Mouse (Mus musculus) kidney, adult 2 months (tissue): Measurements from ENCODE around the gene Fth1. TPM values are rescaled to one million over a fixed set of nuclear protein-coding genes. Genes with fewer than 3 reads are reported as not detected.

Experiments
- DNase-seq: peaks from one replicate; pipeline ENCODE4 v3.0.0; 2021
- H3K27ac ChIP-seq: fragments of 200-500 bp; 2 replicates; pipeline ENCODE4 v1.5.1; 2012; ENCODE audit warnings: low read depth, low read length, control low read depth, inconsistent platforms; ENCODE audit not compliant: insufficient read depth
- H3K27me3 ChIP-seq: fragments of 200-500 bp; replicated peaks from 2 replicates; pipeline ENCODE4 v1.6.1; 2012; ENCODE audit warnings: mild to moderate bottlenecking, moderate library complexity, low read length, inconsistent platforms; ENCODE audit not compliant: control insufficient read depth, insufficient read depth
- H3K36me3 ChIP-seq: fragments of 200-500 bp; 2 replicates; pipeline ENCODE4 v1.6.1; 2012; ENCODE audit warnings: mild to moderate bottlenecking, moderate library complexity, low read length, inconsistent platforms; ENCODE audit not compliant: control insufficient read depth, insufficient read depth
- H3K4me1 ChIP-seq: fragments of 200-500 bp; 2 replicates; pipeline ENCODE4 v1.6.1; 2011; ENCODE audit warnings: low read length; ENCODE audit not compliant: control insufficient read depth, insufficient read depth
- H3K4me3 ChIP-seq: fragments of 200-500 bp; 2 replicates; pipeline ENCODE4 v1.5.1; 2011; ENCODE audit warnings: mild to moderate bottlenecking, low read depth, low read length, control low read depth; ENCODE audit not compliant: insufficient read depth
- CTCF ChIP-seq: fragments of 200-500 bp; conservative IDR thresholded peaks from 2 replicates; pipeline ENCODE4 v1.5.1; 2011; ENCODE audit warnings: low read depth, mild to moderate bottlenecking, control low read depth, low read length, moderate library complexity, mixed read lengths; ENCODE audit not compliant: insufficient read depth, insufficient read length
- POLR2A ChIP-seq: fragments of 200-500 bp; IDR thresholded peaks from one replicate; pipeline ENCODE4 v1.6.1; 2011; ENCODE audit warnings: low read depth, low read length, control low read depth
- WGBS: fragments of 180-500 bp; shearing (Covaris S2); methylation state at CpG from one replicate; pipeline ENCODE4 v1.1.7; 2018; 5-methylcytosine and 5-hydroxymethylcytosine counted together
- polyA plus RNA-seq: library from polyadenylated mRNA; depleted of rRNA; stranded (reverse); fragments of >200 nt; gene quantifications from 2 replicates; pipeline ENCODE4 v1.2.3, GENCODE M21; 2012

The Fth1 gene
- polyA plus RNA-seq, 1 experiment: 8,110 TPM

DNA sequence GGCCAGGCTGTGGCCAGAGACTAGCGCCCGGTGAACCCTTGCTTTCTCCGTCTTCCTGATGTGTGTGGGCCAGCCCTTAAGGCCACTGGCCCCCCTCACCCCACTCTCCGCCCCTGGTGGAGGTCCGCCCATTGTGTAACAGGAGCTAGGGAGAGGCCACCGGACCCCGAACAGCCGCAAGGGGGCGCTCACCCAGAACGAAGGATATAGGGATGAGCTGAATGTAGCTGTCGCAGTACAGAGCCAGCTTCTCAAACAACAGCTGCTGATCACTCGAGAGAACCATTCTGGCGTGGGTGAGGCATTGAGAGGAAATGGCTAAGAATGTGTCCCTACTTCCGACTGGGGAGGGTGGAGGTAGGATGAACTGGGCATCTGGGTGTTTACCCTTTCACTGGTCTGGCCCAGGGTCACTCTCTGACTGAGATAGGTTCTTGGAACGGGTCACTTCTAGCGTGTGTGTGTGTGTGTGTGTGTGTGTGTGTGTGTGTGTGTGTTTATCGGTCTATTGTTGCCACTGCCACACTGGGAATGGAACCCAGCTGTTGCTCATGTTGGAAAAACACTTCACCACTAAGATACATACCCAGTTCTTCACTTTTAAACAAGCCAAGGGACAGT is 12.7 kb downstream of the Fth1 start:
- H3K27me3 ChIP-seq: no peaks in the 10 kb centered on the region
- H3K4me3 ChIP-seq: peak overlapping the region; percentile 41
- no peak overlapping the region for H3K27ac ChIP-seq
- DNase-seq: peak; percentile 89
- 6% methylated on average over 17 of the region's 17 CpGs for WGBS
- H3K4me1 ChIP-seq: peaks cover 13% of the 10 kb centered on the region
- H3K36me3 ChIP-seq: no peaks in the 10 kb centered on the region
- TF ChIP-seq CTCF: peak; percentile 70
- TF ChIP-seq POLR2A: no peak

DNA sequence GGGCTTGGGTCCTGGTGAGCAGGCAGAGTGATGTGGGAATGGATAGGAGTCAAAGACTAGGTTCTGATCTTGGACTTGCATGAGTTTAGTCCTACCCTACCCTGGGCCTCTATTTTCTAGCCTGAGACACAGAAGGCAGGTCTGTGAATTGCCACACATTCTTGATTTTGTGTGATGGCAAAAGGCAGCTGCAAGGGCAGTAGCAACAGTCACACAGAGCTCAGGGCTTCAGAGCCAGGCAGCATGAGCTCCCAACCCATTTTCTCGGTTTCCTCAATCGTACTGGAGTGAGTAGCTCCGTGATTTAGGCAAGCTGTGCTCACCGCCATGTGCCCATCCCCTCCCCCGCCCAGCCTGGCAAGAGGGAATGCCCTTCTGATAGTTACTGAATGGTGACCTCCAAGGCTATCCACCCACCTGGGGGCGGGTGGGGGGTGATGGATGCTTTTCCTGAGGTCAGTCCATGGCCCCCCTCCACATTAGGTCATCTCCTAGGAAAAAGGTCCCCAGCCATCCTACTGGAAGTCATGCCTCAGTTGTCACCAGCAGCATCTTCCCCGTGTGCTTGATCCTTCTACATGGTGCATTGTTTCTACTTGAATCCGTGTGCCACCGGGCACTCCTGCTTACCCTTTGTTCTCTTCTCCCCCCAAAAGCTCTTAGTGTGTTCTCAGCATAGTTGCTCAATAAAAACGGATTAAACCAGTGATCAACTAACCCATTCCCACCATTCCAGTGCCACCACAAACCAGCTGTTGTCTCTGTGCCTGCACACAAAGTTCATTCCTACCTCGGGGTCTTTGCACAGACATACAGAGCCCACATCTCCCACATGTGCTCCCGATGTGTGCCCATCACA is 17.0 kb downstream of the Fth1 start:
- Histone ChIP-seq H3K27me3 (no peaks in the 10 kb centered on the region), H3K4me1 (peaks cover 13% of the 10 kb centered on the region), H3K27ac (no peak overlapping the region), H3K4me3 (no peak overlapping the region), H3K36me3 (no peaks in the 10 kb centered on the region)
- 69% methylated on average over 12 of the region's 12 CpGs for WGBS
- DNase-seq: no peak
- no peak for TF ChIP-seq CTCF
- no peak for TF ChIP-seq POLR2A

DNA sequence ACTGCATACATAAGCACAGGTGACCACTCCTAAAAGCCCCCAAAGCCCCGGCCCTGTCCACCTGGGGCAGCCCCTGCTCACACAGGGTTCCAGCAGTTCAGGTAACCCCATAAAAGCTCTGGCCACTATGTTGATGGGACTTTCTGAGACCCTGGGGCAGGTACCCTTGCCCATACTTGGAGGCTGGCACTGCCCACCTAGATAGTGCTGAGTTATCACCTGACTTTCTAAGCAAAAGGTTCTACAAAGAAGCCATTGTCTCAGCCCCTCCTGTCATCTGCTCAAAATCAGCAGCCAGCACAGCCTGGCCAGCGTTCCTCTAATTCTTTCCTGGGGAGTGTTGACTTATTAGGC is 17.6 kb downstream of the Fth1 start:
- H3K4me3 ChIP-seq: no peak overlapping the region
- no peaks in the 10 kb centered on the region for H3K36me3 ChIP-seq
- H3K27ac ChIP-seq: no peak overlapping the region
- TF ChIP-seq CTCF (no peak), POLR2A (no peak)
- DNase-seq: no peak
- peaks cover 13% of the 10 kb centered on the region for H3K4me1 ChIP-seq
- 83% methylated on average over 2 of the region's 2 CpGs for WGBS
- H3K27me3 ChIP-seq: no peaks in the 10 kb centered on the region

DNA sequence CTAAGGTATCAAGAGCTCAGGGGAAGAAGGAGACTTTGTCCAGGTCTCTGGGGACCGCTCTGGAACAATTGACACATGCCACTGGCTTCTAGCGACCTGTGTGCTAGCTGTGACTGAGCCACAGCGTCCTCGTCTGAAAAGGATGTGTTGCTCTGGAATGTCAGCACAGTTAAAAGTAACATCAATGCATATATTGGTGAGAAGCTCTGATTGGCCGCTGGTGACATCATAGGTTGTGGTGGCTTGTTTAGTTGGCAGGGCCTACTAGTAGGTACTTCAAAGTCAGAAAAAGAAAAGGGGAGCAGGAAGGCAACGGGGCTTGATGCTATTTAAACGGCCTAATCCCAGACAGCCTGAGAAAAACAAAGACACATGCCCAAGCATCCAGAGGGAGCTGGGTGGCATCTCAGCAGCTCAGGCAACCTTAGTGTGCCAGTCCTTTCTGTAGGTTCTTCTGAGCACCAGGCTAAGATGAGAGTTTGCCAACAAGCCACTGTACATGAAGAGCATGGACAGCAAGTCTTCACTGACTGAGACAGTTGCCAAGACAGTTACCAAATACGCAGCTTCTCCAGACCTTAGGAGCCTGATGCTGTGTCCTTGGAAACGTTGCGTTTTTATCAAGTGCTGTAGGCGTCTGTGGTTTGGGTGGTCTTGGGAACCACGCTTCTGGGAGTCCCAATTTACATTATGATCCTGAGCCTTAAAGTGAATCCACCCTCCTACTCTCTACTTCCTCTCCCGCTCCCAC is 18.5 kb downstream of the Fth1 start:
- no peak for TF ChIP-seq CTCF
- no peak for TF ChIP-seq POLR2A
- no peak overlapping the region for H3K27ac ChIP-seq
- H3K4me1 ChIP-seq: peaks cover 8% of the 10 kb centered on the region
- DNase-seq: no peak
- H3K27me3 ChIP-seq: no peaks in the 10 kb centered on the region
- no peak overlapping the region for H3K4me3 ChIP-seq
- WGBS: 74% methylated on average over 13 of the region's 13 CpGs
- H3K36me3 ChIP-seq: no peaks in the 10 kb centered on the region

DNA sequence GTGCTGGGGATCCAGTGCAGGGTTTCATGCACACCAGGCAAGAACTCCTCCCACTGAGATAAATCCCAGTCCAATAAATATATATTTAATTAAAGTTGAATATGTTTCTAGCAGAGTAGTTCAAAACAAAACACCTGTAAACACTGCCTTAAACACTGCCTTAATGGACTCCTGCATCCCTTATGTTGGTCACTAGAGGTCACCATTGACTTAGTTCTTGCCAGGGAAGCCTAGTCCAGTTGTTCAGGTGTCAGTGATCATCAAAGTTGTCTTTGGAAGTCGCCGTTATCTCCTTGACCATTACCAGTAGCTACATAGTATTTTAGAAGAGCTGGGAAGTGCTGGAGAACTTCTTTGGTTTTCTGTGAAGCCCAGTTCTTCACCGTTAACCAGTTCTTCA is 19.9 kb downstream of the Fth1 start:
- Histone ChIP-seq H3K27ac (no peak overlapping the region), H3K4me3 (no peak overlapping the region), H3K27me3 (no peaks in the 10 kb centered on the region), H3K4me1 (no peaks in the 10 kb centered on the region), H3K36me3 (no peaks in the 10 kb centered on the region)
- peak; percentile 75 for DNase-seq
- TF ChIP-seq POLR2A: no peak
- peak; percentile 64 for TF ChIP-seq CTCF
- 18% methylated on average over 3 of the region's 3 CpGs for WGBS

DNA sequence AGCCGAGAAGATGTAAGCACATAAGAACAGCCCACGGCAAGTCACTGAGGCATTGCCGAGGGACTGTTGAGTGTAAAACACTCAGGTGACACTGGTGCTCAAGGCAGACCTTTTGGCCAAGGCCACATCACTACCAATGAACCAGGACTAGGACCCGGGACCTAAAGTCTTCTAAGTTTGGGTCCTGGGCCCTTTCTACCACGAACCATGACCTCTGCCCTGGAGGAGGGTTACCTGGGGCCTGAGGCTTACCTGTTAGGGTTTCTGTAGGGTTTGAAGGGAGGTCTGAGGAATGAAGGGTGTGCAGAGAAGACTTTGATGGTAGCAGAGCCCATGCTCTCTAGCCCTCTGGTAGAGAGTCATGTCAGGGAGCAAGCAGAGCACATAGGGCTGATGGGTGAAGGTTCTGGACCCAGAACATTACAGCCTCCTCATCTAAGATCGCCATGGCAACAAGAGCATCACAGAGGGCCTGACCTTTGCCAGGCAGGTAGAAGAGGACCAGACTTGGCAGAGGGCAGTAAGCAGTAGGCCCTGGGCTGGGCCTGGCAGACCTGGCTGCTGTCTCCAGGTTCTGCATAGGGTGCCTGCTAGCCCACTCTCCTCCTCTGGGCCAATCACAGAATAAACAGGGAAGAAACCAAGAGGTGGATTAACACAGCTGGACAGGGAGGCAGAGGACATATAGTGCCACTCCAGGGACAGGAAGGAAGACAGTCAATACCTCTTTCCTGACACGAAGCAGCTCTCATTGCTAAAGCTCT is 21.0 kb downstream of the Fth1 start, which contains the start of the genes Best1 and Rab3il1:
TSS of gene Best1 (minus strand) at position 428 of the 764 bp plus-strand sequence.
TSS of gene Rab3il1 (plus strand) at position 464 of the 764 bp plus-strand sequence.
- no peaks in the 10 kb centered on the region for H3K27me3 ChIP-seq
- H3K36me3 ChIP-seq: no peaks in the 10 kb centered on the region
- H3K4me3 ChIP-seq: no peak within 1 kb of the TSS
- no peak for DNase-seq
- no peak for TF ChIP-seq CTCF
- TF ChIP-seq POLR2A: no peak
- no peaks in the 10 kb centered on the region for H3K4me1 ChIP-seq
- H3K27ac ChIP-seq: no peak within 1 kb of the TSS
- 69% methylated on average over 7 of the region's 7 CpGs for WGBS
